Mouse (Mus musculus) neural tube, embryonic 13.5 days (tissue): ENCODE measurements around the gene Hbq1b. TPM values are rescaled to one million over a fixed set of nuclear protein-coding genes. Genes with fewer than 3 reads are reported as not detected.

ENCODE experiments used
- ATAC-seq: fragments of 200-750 bp; cut with Nextera tagmentation; 2 replicates; pipeline ENCODE4 v1.8.0; 2017; ENCODE audit warnings: low read depth, mild to moderate bottlenecking, moderate TSS enrichment, moderate library complexity
- H3K27ac ChIP-seq: fragments of 300-500 bp; sonication (generic); replicated peaks from 2 replicates; pipeline ENCODE4 v1.5.1; 2015; ENCODE audit warnings: moderate library complexity, mild to moderate bottlenecking, inconsistent platforms
- H3K27me3 ChIP-seq: fragments of 300-500 bp; sonication (generic); 2 replicates; pipeline ENCODE4 v1.6.1; 2015; ENCODE audit warnings: mild to moderate bottlenecking, inconsistent platforms
- H3K36me3 ChIP-seq: fragments of 300-500 bp; sonication (generic); 2 replicates; pipeline ENCODE4 v1.6.1; 2015; ENCODE audit warnings: mild to moderate bottlenecking, inconsistent platforms
- H3K4me1 ChIP-seq: fragments of 300-500 bp; sonication (generic); replicated peaks from 2 replicates; pipeline ENCODE4 v1.6.1; 2015; ENCODE audit warnings: inconsistent platforms
- H3K4me2 ChIP-seq: fragments of 300-500 bp; sonication (generic); 2 replicates; pipeline ENCODE4 v1.6.1; 2015; ENCODE audit warnings: inconsistent platforms, mild to moderate bottlenecking, moderate library complexity
- H3K4me3 ChIP-seq: fragments of 300-500 bp; sonication (generic); 2 replicates; pipeline ENCODE4 v1.5.1; 2015; ENCODE audit warnings: mild to moderate bottlenecking, inconsistent platforms
- H3K9ac ChIP-seq: fragments of 300-500 bp; sonication (generic); 2 replicates; pipeline ENCODE4 v1.6.1; 2015; ENCODE audit warnings: moderate library complexity, mild to moderate bottlenecking, inconsistent platforms
- H3K9me3 ChIP-seq: fragments of 300-500 bp; sonication (generic); 2 replicates; pipeline ENCODE4 v1.6.1; 2016; ENCODE audit warnings: inconsistent platforms
- WGBS: fragments of 180-500 bp; shearing (Covaris S2); methylation state at CpG from one replicate; pipeline ENCODE4 v1.1.7; 2015; 5-methylcytosine and 5-hydroxymethylcytosine counted together
- polyA plus RNA-seq: library from polyadenylated mRNA; unstranded; fragments of >200 nt; fragmentation: Nextera tagmentation; extraction: Ambion mirVana; gene quantifications from 2 replicates; pipeline ENCODE4 v1.2.1, GENCODE M21; 2015

The Hbq1b gene
- polyA plus RNA-seq, 1 experiment from 2014 or later: 3.0 TPM

- Histone ChIP-seq H3K9me3 (no peaks in the 10 kb centered on the region), H3K27ac (no peak overlapping the region), H3K4me2 (no peak overlapping the region), H3K4me1 (no peaks in the 10 kb centered on the region), H3K36me3 (no peaks in the 10 kb centered on the region), H3K4me3 (no peak overlapping the region), H3K27me3 (no peaks in the 10 kb centered on the region), H3K9ac (no peak overlapping the region)
- ATAC-seq: no peak
- WGBS: 34% methylated on average over 4 of the region's 4 CpGs
Measured at GRCm38 (mm10) chr11:32309446-32309845, 22.7 kb downstream of the Hbq1b start.

GRCm38 (mm10) chr11:32309928-32310327 lies 23.2 kb downstream of the Hbq1b start:
- Histone ChIP-seq H3K4me3 (no peak overlapping the region), H3K27ac (no peak overlapping the region), H3K36me3 (no peaks in the 10 kb centered on the region), H3K4me1 (no peaks in the 10 kb centered on the region), H3K4me2 (no peak overlapping the region), H3K9me3 (no peaks in the 10 kb centered on the region), H3K9ac (no peak overlapping the region), H3K27me3 (no peaks in the 10 kb centered on the region)
- ATAC-seq: no peak
- WGBS: 78% methylated on average over 3 of the region's 3 CpGs

DNA sequence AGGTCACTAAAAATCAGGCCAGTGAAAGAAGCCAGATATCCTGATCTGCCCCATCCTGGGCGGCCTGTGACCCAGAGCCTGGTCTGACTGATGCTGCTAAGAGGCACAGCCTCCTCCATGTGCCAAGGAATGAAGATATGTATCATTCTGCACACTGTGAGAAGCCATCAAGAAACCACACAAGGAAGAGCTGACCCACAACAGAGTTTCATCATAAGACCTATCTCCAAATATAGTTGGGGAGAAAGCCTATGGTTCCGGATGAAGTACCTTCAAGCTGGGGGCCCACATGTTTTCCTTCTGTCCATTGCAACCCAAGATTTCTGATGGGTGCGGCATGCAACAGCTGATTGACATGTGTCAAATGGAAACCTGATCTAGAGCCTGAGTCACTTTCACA lies 29.2 kb downstream of the Hbq1b start:
- Histone ChIP-seq H3K27ac (no peak overlapping the region), H3K9ac (no peak overlapping the region), H3K4me3 (no peak overlapping the region), H3K4me2 (no peak overlapping the region), H3K4me1 (no peaks in the 10 kb centered on the region), H3K36me3 (no peaks in the 10 kb centered on the region), H3K27me3 (no peaks in the 10 kb centered on the region), H3K9me3 (no peaks in the 10 kb centered on the region)
- WGBS: 89% methylated on average over 3 of the region's 3 CpGs
- ATAC-seq: no peak

GRCm38 (mm10) chr11:32320507-32321195 lies 33.9 kb downstream of the Hbq1b start:
- no peaks in the 10 kb centered on the region for H3K9me3 ChIP-seq
- H3K4me1 ChIP-seq: peaks cover 3% of the 10 kb centered on the region
- no peaks in the 10 kb centered on the region for H3K36me3 ChIP-seq
- no peaks in the 10 kb centered on the region for H3K27me3 ChIP-seq
- H3K4me3 ChIP-seq: no peak overlapping the region
- WGBS: 73% methylated on average over 11 of the region's 11 CpGs
- no peak overlapping the region for H3K4me2 ChIP-seq
- no peak for ATAC-seq
- no peak overlapping the region for H3K27ac ChIP-seq
- no peak overlapping the region for H3K9ac ChIP-seq

GRCm38 (mm10) chr11:32321196-32321565 lies 34.4 kb downstream of the Hbq1b start:
- H3K4me3 ChIP-seq: no peak overlapping the region
- no peak for ATAC-seq
- H3K4me1 ChIP-seq: peaks cover 3% of the 10 kb centered on the region
- H3K27me3 ChIP-seq: no peaks in the 10 kb centered on the region
- no peak overlapping the region for H3K27ac ChIP-seq
- WGBS: 43% methylated on average over 8 of the region's 8 CpGs
- H3K4me2 ChIP-seq: no peak overlapping the region
- H3K36me3 ChIP-seq: no peaks in the 10 kb centered on the region
- H3K9ac ChIP-seq: no peak overlapping the region
- no peaks in the 10 kb centered on the region for H3K9me3 ChIP-seq

DNA sequence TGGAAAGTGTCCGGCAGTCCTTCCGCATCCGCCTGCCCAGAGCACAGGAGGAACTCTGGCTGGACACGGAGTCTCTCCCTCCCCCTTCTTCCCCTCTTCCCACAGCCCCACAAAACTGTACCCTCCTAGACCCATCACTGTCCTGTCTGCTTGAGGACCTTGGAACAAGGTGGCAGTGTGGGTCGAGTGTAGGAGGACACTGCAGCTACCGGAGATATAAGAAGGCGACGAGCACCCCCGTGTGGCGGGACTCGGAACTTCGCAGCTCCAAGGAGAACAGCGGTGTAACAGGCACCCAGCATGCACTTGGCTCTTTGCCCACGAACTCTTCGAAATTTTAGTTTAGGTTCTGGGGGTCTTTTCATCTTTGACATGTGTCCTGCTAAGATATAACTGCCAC lies 37.8 kb downstream of the Hbq1b start:
- Histone ChIP-seq H3K27me3 (no peaks in the 10 kb centered on the region), H3K4me3 (no peak overlapping the region), H3K9ac (no peak overlapping the region), H3K36me3 (no peaks in the 10 kb centered on the region), H3K4me2 (peak overlapping the region; percentile 37), H3K27ac (no peak overlapping the region), H3K9me3 (no peaks in the 10 kb centered on the region), H3K4me1 (peaks cover 3% of the 10 kb centered on the region)
- ATAC-seq: peak; percentile 90
- WGBS: 8% methylated on average over 15 of the region's 15 CpGs

DNA sequence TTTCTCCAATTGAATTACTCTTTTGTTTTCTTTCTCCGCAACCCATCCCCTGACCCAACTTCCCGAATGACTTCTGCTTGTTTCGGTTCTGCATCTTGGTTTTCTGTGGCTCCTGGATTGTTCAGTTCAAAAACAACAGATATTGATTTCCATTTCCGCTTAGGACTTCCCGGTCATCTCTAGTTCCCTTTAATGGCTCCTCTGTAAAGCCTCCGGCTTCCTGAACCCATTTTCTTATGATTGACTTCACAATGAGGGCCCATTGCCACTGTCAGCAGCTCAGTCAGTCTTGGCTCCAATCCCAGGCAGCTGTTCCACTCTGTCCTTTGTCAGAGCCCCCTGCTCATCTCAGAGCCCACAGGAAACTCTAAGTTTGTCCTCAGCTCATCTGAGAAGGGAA lies 44.3 kb downstream of the Hbq1b start:
- H3K27ac ChIP-seq: peak overlapping the region; percentile 9; the same call in 1 of the 2 replicates
- no peak overlapping the region for H3K4me3 ChIP-seq
- no peaks in the 10 kb centered on the region for H3K9me3 ChIP-seq
- peaks cover 13% of the 10 kb centered on the region for H3K4me1 ChIP-seq
- H3K36me3 ChIP-seq: no peaks in the 10 kb centered on the region
- H3K9ac ChIP-seq: no peak overlapping the region
- H3K27me3 ChIP-seq: no peaks in the 10 kb centered on the region
- ATAC-seq: no peak
- no peak overlapping the region for H3K4me2 ChIP-seq
- 36% methylated on average over 6 of the region's 6 CpGs for WGBS

DNA sequence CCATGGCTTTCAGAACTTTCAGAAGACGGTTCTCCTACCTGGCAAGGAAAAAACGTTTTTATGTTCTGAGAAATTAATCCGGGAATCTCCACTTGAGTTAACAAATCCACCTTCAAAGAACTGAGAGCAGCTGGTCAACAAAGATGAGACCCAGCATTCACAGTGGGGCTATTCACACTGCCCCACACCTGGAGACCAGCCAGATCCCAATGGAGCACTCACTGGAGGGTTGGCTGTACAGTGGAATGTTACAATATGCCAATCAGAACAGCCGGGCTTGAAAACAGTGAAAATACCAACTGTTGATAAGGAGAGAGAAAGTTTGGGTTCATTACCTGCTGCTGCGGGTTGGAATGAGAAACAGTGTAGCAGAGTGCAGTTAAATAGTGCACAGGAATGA lies 45.1 kb downstream of the Hbq1b start:
- H3K9ac ChIP-seq: no peak overlapping the region
- ATAC-seq: no peak
- peaks cover 13% of the 10 kb centered on the region for H3K4me1 ChIP-seq
- H3K36me3 ChIP-seq: no peaks in the 10 kb centered on the region
- no peak overlapping the region for H3K4me2 ChIP-seq
- H3K27me3 ChIP-seq: no peaks in the 10 kb centered on the region
- no peak overlapping the region for H3K4me3 ChIP-seq
- H3K9me3 ChIP-seq: no peaks in the 10 kb centered on the region
- 70% methylated on average over 5 of the region's 5 CpGs for WGBS
- H3K27ac ChIP-seq: 0 out of 2 replicates have a peak overlapping the region, but pooled peaks have one; percentile 9

DNA sequence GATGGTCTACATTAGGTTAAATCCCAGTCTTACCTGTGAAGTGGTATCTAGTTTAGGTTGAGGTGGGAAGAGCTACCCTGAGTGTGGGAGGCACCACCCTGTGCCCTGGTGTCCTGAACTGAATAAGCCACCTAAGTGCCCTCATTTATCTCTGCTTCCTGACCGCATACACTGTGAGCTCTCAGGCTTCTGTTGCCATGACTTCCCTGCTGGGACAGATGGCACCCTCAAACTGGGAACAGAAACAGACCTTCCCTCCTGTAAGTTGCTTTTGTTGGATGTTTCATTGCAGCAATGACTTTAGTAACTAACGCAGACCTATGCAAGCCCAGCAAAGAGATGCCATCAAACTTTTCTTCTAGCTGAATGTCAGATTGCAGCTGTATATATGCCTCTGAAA lies 46.5 kb downstream of the Hbq1b start:
- Histone ChIP-seq H3K9ac (no peak overlapping the region), H3K9me3 (no peaks in the 10 kb centered on the region), H3K4me1 (peaks cover 13% of the 10 kb centered on the region), H3K36me3 (no peaks in the 10 kb centered on the region), H3K27me3 (no peaks in the 10 kb centered on the region), H3K27ac (no peak overlapping the region), H3K4me2 (no peak overlapping the region), H3K4me3 (no peak overlapping the region)
- no peak for ATAC-seq
- WGBS: 66% methylated on average over 2 of the region's 2 CpGs

GRCm38 (mm10) chr11:32336435-32336907 lies 49.7 kb downstream of the Hbq1b start:
- WGBS: 91% methylated on average over 6 of the region's 6 CpGs
- Histone ChIP-seq H3K4me3 (no peak overlapping the region), H3K9ac (no peak overlapping the region), H3K36me3 (no peaks in the 10 kb centered on the region), H3K9me3 (no peaks in the 10 kb centered on the region), H3K27ac (no peak overlapping the region), H3K4me2 (no peak overlapping the region), H3K4me1 (no peaks in the 10 kb centered on the region), H3K27me3 (no peaks in the 10 kb centered on the region)
- ATAC-seq: no peak

Other genes starting within 250 kb of the Hbq1b start
- gene Il9r, start 86.7 kb upstream of the Hbq1b start, polyA plus RNA-seq: not detected in 2 replicates
- gene Snrnp25, start 81.5 kb upstream of the Hbq1b start, polyA plus RNA-seq: 45.7 and 46.8 TPM in 2 replicates
- 28.9 and 30.4 TPM in 2 replicates for gene Rhbdf1, start 64.7 kb upstream of the Hbq1b start, polyA plus RNA-seq
- 35.8 and 36.6 TPM in 2 replicates for gene Mpg, start 60.5 kb upstream of the Hbq1b start, polyA plus RNA-seq
- 39.8 and 42.8 TPM in 2 replicates for gene Nprl3, start 19.3 kb upstream of the Hbq1b start, polyA plus RNA-seq
- 319 and 454 TPM in 2 replicates for gene Hba-x, start 10.6 kb upstream of the Hbq1b start, polyA plus RNA-seq
- 2,421 and 2,557 TPM in 2 replicates for gene Hba-a1, start 3.5 kb upstream of the Hbq1b start, polyA plus RNA-seq
- gene Hba-a2, start 9.5 kb downstream of the Hbq1b start, polyA plus RNA-seq: 5,548 and 5,687 TPM in 2 replicates
- gene Hbq1a, start 13.1 kb downstream of the Hbq1b start, polyA plus RNA-seq: 1.4 and 1.8 TPM in 2 replicates
- 20.0 and 20.2 TPM in 2 replicates for gene Sh3pxd2b, start 60.9 kb downstream of the Hbq1b start, polyA plus RNA-seq
- gene Ubtd2, start 168.4 kb downstream of the Hbq1b start, polyA plus RNA-seq: 46.8 and 54.8 TPM in 2 replicates
- 0.36 TPM in 1 of 2 replicates, not detected in the other for gene Efcab9, start 245.1 kb downstream of the Hbq1b start, polyA plus RNA-seq
- 2.5 and 2.6 TPM in 2 replicates for gene Stk10, start 246.3 kb downstream of the Hbq1b start, polyA plus RNA-seq